Mouse (Mus musculus) midbrain, embryonic 10.5 days (tissue): ENCODE results near the gene Ifna15. TPM values are rescaled to one million over a fixed set of nuclear protein-coding genes. Genes with fewer than 3 reads are reported as not detected.
A peak's percentile ranks its signal among the peaks of the same experiment; 100 is the strongest.
"Not testable (repeated sequence)": the region's sequence is repeated elsewhere in the genome, so short reads cannot be mapped to it uniquely, and the experiment has no call there.

Source experiments
- DNase-seq: peaks from one replicate; pipeline ENCODE4 v3.0.0-alpha.2; 2017; ENCODE audit warnings: low spot score
- H3K27ac ChIP-seq: fragments of 300-500 bp; sonication (generic); replicated peaks from 2 replicates; pipeline ENCODE4 v1.5.1; 2016; ENCODE audit warnings: mild to moderate bottlenecking
- H3K27me3 ChIP-seq: fragments of 300-500 bp; sonication (generic); 2 replicates; pipeline ENCODE4 v1.6.1; 2016; ENCODE audit warnings: low read depth, mild to moderate bottlenecking; ENCODE audit not compliant: poor library complexity, severe bottlenecking
- H3K36me3 ChIP-seq: fragments of 300-500 bp; sonication (generic); 2 replicates; pipeline ENCODE4 v1.6.1; 2016; ENCODE audit warnings: mild to moderate bottlenecking, moderate library complexity
- H3K4me1 ChIP-seq: fragments of 300-500 bp; sonication (generic); 2 replicates; pipeline ENCODE4 v1.6.1; 2016
- H3K4me3 ChIP-seq: fragments of 300-500 bp; sonication (generic); 2 replicates; pipeline ENCODE4 v1.5.1; 2016; ENCODE audit warnings: mild to moderate bottlenecking, moderate library complexity
- H3K9me3 ChIP-seq: fragments of 300-500 bp; sonication (generic); replicated peaks from 2 replicates; pipeline ENCODE4 v1.6.1; 2016; ENCODE audit warnings: mild to moderate bottlenecking
- WGBS: fragments of 180-500 bp; shearing (Covaris S2); methylation state at CpG from one replicate; pipeline ENCODE4 v1.1.7; 2016; 5-methylcytosine and 5-hydroxymethylcytosine counted together
- polyA plus RNA-seq: library from polyadenylated mRNA; unstranded; fragments of >200 nt; fragmentation: Nextera tagmentation; extraction: Ambion mirVana; gene quantifications from 2 replicates; pipeline ENCODE4 v1.2.1, GENCODE M21; 2016

The Ifna15 gene
- not detected in 2 replicates for polyA plus RNA-seq

GRCm38 (mm10) chr4:88558145-88558544 lies at the start of gene Ifna15:
TSS of gene Ifna15 (minus strand) at chr4:88558245.
- DNase-seq, H3K27me3 ChIP-seq, H3K4me3 ChIP-seq, H3K36me3 ChIP-seq, H3K9me3 ChIP-seq, H3K27ac ChIP-seq, H3K4me1 ChIP-seq: not testable (repeated sequence)

DNA sequence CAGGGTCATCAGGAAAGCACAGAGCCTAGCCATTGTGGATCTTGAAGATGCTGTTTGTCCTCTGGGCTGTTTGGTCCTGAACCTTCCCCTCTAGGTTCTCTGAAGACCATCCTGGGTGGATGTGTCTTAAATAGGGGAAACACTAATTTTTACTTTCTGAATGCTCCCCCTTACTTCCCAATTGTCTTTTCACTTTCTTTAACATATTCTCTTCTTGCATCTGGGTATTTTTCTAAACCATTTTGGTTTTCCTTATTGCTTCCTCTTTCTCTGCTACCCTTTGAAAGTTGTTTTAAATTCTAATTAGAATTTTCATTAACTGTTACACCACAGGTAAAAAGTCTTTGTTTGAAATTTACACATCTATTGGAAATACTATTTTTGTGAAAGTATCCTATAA lies 45.2 kb upstream of the Ifna15 start, which contains the start of gene Ifna12:
Gene Ifna12 (minus strand): TSS at position 101 of the 400 bp plus-strand sequence.
- no peaks in the 10 kb centered on the region for H3K4me1 ChIP-seq
- no peaks in the 10 kb centered on the region for H3K27me3 ChIP-seq
- H3K36me3 ChIP-seq: no peaks in the 10 kb centered on the region
- no peaks in the 10 kb centered on the region for H3K9me3 ChIP-seq
- DNase-seq: no peak
- H3K27ac ChIP-seq: no peak within 1 kb of the TSS
- no peak within 1 kb of the TSS for H3K4me3 ChIP-seq

DNA sequence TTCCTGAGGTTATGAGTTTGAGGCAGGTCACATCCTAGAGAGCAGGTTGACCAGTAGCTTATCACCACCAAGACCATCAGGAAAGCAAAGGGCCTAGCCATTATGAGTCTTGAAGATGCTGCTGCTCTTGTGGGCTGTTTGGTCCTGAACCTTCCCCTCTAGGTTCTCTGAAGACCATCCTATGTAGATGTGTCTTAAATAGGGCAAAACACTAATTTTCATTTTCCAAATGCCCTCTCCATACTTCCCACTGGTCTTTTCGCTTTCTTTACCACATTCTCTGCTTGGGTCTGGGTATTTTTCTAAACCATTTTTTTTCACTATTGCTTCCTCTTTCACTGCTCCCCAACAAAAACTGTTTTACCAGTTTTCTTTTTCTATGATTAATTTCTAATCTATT lies 34.2 kb upstream of the Ifna15 start, which contains the start of gene Ifna9:
Gene Ifna9 (minus strand): TSS at position 101 of the 400 bp plus-strand sequence.
- Histone ChIP-seq H3K27ac (no peak within 1 kb of the TSS), H3K4me3 (no peak within 1 kb of the TSS), H3K4me1 (no peaks in the 10 kb centered on the region), H3K36me3 (no peaks in the 10 kb centered on the region), H3K9me3 (no peaks in the 10 kb centered on the region), H3K27me3 (no peaks in the 10 kb centered on the region)
- WGBS: 90% methylated on average over 1 of the region's 1 CpGs
- DNase-seq: no peak

DNA sequence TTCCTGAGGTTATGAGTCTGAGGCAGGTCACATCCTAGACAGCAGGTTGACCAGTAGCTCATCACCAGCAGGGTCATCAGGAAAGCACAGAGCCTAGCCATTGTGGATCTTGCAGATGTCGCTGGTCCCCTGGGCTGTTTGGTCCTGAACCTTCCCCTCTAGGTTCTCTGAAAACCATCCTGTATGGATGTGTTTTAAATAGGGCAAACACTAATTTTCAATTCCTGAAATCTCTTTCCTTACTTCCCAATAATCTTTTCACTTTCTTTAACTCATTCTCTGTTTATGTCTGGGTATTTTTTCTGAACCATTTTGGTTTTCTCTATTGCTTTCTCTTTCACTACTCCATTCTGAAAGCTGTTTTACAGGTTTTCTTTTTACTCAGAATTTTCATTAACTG lies 13.7 kb upstream of the Ifna15 start, which contains the start of gene Ifna14:
Gene Ifna14 (minus strand): TSS at position 101 of the 400 bp plus-strand sequence.
- H3K9me3 ChIP-seq: no peaks in the 10 kb centered on the region
- WGBS: 81% methylated on average over 1 of the region's 1 CpGs
- H3K27me3 ChIP-seq: no peaks in the 10 kb centered on the region
- DNase-seq: no peak
- no peaks in the 10 kb centered on the region for H3K4me1 ChIP-seq
- no peak within 1 kb of the TSS for H3K27ac ChIP-seq
- H3K36me3 ChIP-seq: no peaks in the 10 kb centered on the region
- H3K4me3 ChIP-seq: no peak within 1 kb of the TSS

DNA sequence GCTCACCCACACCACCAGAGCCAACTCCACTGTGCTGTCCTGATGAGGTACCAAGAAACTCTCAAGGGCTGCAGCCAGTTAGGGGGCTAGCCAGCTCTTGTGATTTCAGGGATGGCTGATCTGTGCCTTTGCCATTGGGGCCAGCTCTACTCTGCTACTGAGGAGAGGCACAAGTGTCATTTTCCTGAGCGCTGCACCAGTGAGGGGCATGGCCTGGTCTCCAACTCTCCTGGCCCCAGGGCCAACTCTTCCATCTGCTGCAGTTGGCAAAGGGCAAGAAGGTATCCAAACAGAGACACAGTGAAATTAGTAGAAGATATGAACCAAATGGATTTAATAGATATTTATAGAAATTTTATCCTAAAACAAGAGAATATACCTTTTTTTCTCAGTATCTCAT lies 3.7 kb upstream of the Ifna15 start:
- H3K27me3 ChIP-seq: no peaks in the 10 kb centered on the region
- 92% methylated on average over 1 of the region's 1 CpGs for WGBS
- H3K4me3 ChIP-seq: no peak overlapping the region
- H3K36me3 ChIP-seq: no peaks in the 10 kb centered on the region
- no peak for DNase-seq
- no peak overlapping the region for H3K27ac ChIP-seq
- H3K9me3 ChIP-seq: no peaks in the 10 kb centered on the region
- H3K4me1 ChIP-seq: no peaks in the 10 kb centered on the region

- H3K27ac ChIP-seq: no peak overlapping the region
- peak; percentile 62 for DNase-seq
- 33% methylated on average over 22 of the region's 22 CpGs for WGBS
- peaks cover 5% of the 10 kb centered on the region; the same call in 1 of the 2 replicates for H3K4me1 ChIP-seq
- H3K36me3 ChIP-seq: no peaks in the 10 kb centered on the region
- no peaks in the 10 kb centered on the region for H3K27me3 ChIP-seq
- no peaks in the 10 kb centered on the region for H3K9me3 ChIP-seq
- peak overlapping the region; percentile 42 for H3K4me3 ChIP-seq
These were observed 7.7 kb downstream of the Ifna15 start for GRCm38 (mm10) chr4:88550161-88550945.

DNA sequence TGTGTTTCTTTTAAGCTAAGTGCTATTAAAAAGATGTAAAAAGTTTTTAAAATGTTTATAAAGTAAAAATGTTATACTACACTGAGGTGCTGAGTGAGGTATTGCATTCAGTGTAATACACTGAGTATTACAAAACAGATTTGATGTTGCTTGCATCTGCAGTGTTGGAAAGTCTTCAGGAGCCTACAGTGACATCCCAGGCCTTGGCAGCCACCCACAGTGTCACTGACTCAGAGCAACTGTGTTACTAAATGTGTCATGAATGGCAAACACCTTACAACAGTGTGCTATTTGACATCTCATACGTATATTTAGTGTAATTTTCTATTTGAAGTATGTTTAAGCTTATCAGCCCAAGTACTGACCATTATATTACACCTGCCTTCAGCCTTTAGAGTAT lies 10.1 kb downstream of the Ifna15 start:
- no peaks in the 10 kb centered on the region for H3K9me3 ChIP-seq
- H3K4me3 ChIP-seq: no peak overlapping the region
- H3K27ac ChIP-seq: no peak overlapping the region
- peaks cover 5% of the 10 kb centered on the region; the same call in 1 of the 2 replicates for H3K4me1 ChIP-seq
- 75% methylated on average over 1 of the region's 1 CpGs for WGBS
- H3K36me3 ChIP-seq: no peaks in the 10 kb centered on the region
- H3K27me3 ChIP-seq: no peaks in the 10 kb centered on the region
- no peak for DNase-seq

DNA sequence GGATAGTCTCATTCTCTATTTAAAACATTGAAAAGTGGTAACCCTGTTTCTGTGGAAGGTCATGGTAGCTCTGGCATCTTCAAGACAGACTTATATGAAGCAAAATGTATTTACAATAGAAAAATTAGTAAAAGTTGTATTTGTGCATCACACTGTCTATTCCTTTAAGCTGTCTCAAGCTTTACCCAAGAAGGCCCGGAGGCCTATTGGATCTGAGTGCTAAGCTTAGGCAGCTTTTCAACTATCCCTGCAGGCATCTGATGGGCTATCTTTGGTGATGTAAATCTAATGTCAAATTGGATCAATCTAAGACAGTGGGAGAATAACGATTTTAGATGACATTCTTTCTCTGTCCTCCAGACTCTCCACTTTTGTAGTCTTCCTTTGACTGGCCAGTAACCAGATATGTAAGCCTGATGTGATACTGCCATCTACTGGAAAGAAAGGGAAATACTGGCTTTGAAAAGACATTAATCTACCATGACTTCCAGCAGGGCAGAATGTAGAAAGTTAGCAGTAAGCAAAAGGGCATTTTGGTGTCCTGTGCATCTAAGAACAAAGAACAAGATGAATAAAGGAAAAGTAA lies 14.3 kb downstream of the Ifna15 start:
- no peak overlapping the region for H3K4me3 ChIP-seq
- DNase-seq: no peak
- WGBS: 52% methylated on average over 2 of the region's 2 CpGs
- H3K27ac ChIP-seq: no peak overlapping the region
- no peaks in the 10 kb centered on the region for H3K27me3 ChIP-seq
- H3K9me3 ChIP-seq: no peaks in the 10 kb centered on the region
- no peaks in the 10 kb centered on the region for H3K4me1 ChIP-seq
- H3K36me3 ChIP-seq: no peaks in the 10 kb centered on the region

GRCm38 (mm10) chr4:88537328-88537727 lies 20.7 kb downstream of the Ifna15 start:
- H3K4me3 ChIP-seq: no peak overlapping the region
- H3K9me3 ChIP-seq: no peaks in the 10 kb centered on the region
- H3K36me3 ChIP-seq: no peaks in the 10 kb centered on the region
- WGBS: 83% methylated on average over 12 of the region's 12 CpGs
- H3K27ac ChIP-seq: no peak overlapping the region
- DNase-seq: no peak
- H3K27me3 ChIP-seq: no peaks in the 10 kb centered on the region
- no peaks in the 10 kb centered on the region for H3K4me1 ChIP-seq

DNA sequence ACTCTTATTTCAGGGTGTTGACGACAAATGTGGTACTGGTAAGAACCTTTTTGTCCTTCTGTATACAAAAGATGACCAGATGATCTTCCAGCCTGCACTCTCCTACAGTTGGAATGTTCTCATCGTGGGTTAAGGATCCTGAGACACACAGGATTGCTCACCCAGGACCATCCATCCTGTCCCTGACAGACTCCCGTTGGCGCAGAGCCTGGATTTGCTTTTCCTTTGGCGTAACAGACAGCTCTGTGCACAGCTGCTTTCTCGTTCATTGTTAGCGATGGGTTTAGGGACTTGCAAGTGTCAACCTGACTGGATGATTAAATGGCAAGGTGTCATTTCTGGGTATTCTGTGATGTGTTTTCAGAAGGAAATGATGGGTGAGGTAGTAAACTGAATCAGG lies 21.4 kb downstream of the Ifna15 start:
- Histone ChIP-seq H3K36me3 (no peaks in the 10 kb centered on the region), H3K4me1 (no peaks in the 10 kb centered on the region), H3K9me3 (no peaks in the 10 kb centered on the region), H3K27ac (no peak overlapping the region), H3K27me3 (no peaks in the 10 kb centered on the region), H3K4me3 (no peak overlapping the region)
- DNase-seq: no peak
- 91% methylated on average over 7 of the region's 7 CpGs for WGBS

DNA sequence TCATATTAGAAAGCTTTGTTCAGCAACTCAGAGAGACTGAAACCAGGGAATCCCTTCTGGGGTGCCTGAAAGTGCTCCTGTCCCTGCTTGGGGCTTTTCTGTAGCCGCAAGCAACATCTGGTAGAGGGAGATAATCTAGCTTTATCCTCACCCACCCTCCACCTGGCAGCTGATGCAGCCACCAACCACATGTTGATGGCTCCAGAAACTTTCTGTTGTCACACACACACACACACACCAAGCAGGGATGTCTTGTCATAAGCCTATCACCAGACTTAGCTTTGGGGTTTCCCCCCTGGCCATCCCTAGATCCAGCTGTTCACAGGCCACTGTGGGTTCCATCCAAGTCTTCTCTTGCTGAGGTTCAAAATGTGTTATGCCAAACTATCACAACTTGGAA lies 22.3 kb downstream of the Ifna15 start:
- Histone ChIP-seq H3K27ac (no peak overlapping the region), H3K27me3 (no peaks in the 10 kb centered on the region), H3K9me3 (no peaks in the 10 kb centered on the region), H3K4me3 (no peak overlapping the region), H3K4me1 (no peaks in the 10 kb centered on the region), H3K36me3 (no peaks in the 10 kb centered on the region)
- no peak for DNase-seq
- WGBS: 88% methylated on average over 1 of the region's 1 CpGs

DNA sequence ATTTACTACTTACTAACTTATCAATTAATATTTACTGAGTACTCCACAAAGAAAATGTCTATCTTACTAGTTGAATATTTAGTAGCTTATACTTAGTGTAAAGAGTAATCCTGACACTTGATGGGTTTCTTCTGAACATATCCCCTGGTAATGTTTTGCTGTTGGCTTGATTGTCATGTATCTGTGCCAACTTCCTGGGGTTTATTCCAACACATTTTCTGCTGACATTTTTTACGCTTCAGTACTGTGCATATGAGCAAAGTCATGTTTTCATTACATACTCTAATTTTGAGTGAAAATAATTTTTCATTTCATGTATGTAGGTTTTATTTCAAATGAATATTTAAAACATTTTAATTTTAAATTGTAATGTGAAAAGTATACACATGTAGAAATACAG lies 23.1 kb downstream of the Ifna15 start:
- no peak for DNase-seq
- WGBS: 87% methylated on average over 1 of the region's 1 CpGs
- no peaks in the 10 kb centered on the region for H3K36me3 ChIP-seq

GRCm38 (mm10) chr4:88533499-88533898 lies 24.5 kb downstream of the Ifna15 start:
- WGBS: 95% methylated on average over 2 of the region's 2 CpGs
- no peak overlapping the region for H3K4me3 ChIP-seq
- H3K4me1 ChIP-seq: no peaks in the 10 kb centered on the region
- no peaks in the 10 kb centered on the region for H3K9me3 ChIP-seq
- H3K27me3 ChIP-seq: no peaks in the 10 kb centered on the region
- no peak overlapping the region for H3K27ac ChIP-seq
- no peak for DNase-seq
- no peaks in the 10 kb centered on the region for H3K36me3 ChIP-seq

More for the DNA sequence above, 23.1 kb downstream of the Ifna15 start:
- Histone ChIP-seq H3K4me1 (no peaks in the 10 kb centered on the region), H3K27me3 (no peaks in the 10 kb centered on the region), H3K27ac (no peak overlapping the region), H3K4me3 (no peak overlapping the region), H3K9me3 (no peaks in the 10 kb centered on the region)
